In genomic region chr7:113462286-113462685, GRCm38 (mm10) we compare ENCODE assay signal across 15 mouse cellular contexts.
"Had no signal": no experiment of that assay in that cellular context is flagged by ENCODE, and none has a peak within 500 bp of the region (broad histone marks: within the 10 kb centered on the region; RNA-seq: fewer than 3 reads in every experiment).

No protein-coding gene starts in this region.

- H3K4me3 ChIP-seq: neural tube, embryonic 15.5 days; stomach, embryonic 15.5 days had no signal

- DNase-seq: retina, postnatal 1 day; right cerebral cortex, adult 18-20 months; right cerebral cortex, postnatal 14 days; right cerebral cortex, postnatal 25 days; right cerebral cortex, postnatal 4 days; spleen, adult 18-20 months; thymus, adult 18-20 months; thymus, adult 2 months; thymus, postnatal 14 days; thymus, postnatal 25 days; thymus, postnatal 36 days; thymus, postnatal 4 days had no signal

- H3K9me3 ChIP-seq: neural tube, embryonic 15.5 days; stomach, embryonic 15.5 days had no signal

- H3K4me1 ChIP-seq: neural tube, embryonic 15.5 days; stomach, embryonic 15.5 days had no signal

- H3K9ac ChIP-seq: neural tube, embryonic 15.5 days; stomach, embryonic 15.5 days had no signal

- H3K36me3 ChIP-seq: neural tube, embryonic 15.5 days; stomach, embryonic 15.5 days had no signal

- H3K4me2 ChIP-seq: neural tube, embryonic 15.5 days; stomach, embryonic 15.5 days had no signal

- H3K27ac ChIP-seq: neural tube, embryonic 15.5 days; stomach, embryonic 15.5 days; stomach, postnatal 0 days had no signal

- H3K27me3 ChIP-seq: neural tube, embryonic 15.5 days; stomach, embryonic 15.5 days had no signal
